Mouse (Mus musculus) CH12.LX (cell line): Measurements from ENCODE around the gene Hsp90ab1.

Experiments used
- CTCF ChIP-seq, 2 experiments: IDR thresholded peaks in 1 of 2; conservative IDR thresholded peaks in 1 of 2; 2 replicates each; pipeline ENCODE4 v1.5.1; 2011 to 2012; ENCODE audit warnings: low read depth in 2 of 2, low read length in 2 of 2, improper control_type of control experiment in 1 of 2, inconsistent platforms in 1 of 2, mild to moderate bottlenecking in 1 of 2, moderate library complexity in 1 of 2
- EP300 ChIP-seq: IDR thresholded peaks from 2 replicates; pipeline ENCODE4 v1.6.1; 2011; ENCODE audit warnings: low read length, improper control_type of control experiment
- HCFC1 ChIP-seq: IDR thresholded peaks from 2 replicates; pipeline ENCODE4 v1.6.1; 2012; ENCODE audit warnings: low read depth, mild to moderate bottlenecking, inconsistent platforms, low read length, improper control_type of control experiment
- MAX ChIP-seq: IDR thresholded peaks from 2 replicates; pipeline ENCODE4 v1.6.1; 2011; ENCODE audit warnings: low read length, improper control_type of control experiment
- MAZ ChIP-seq: IDR thresholded peaks from 2 replicates; pipeline ENCODE4 v1.6.1; 2012; ENCODE audit warnings: low read depth, mild to moderate bottlenecking, inconsistent platforms, low read length, improper control_type of control experiment, moderate library complexity
- POLR2A ChIP-seq: IDR thresholded peaks from 2 replicates; pipeline ENCODE4 v1.6.1; 2011; ENCODE audit warnings: low read depth, mild to moderate bottlenecking, improper control_type of control experiment, low read length
- ZNF384 ChIP-seq: IDR thresholded peaks from 2 replicates; pipeline ENCODE4 v1.6.1; 2012; ENCODE audit warnings: low read depth, low read length, improper control_type of control experiment, inconsistent platforms

- TF ChIP-seq CTCF (conservative IDR thresholded peaks at IDR 0.05 in 1 of 2, IDR thresholded peaks at IDR 0.05 in 1 of 2; ENCODE audit: low read depth in 2 of 2, low read length in 2 of 2) (no peak), MAZ (no peak), EP300 (0 out of 2 replicates have a peak, but pooled peaks have one; percentile 6), POLR2A (0 out of 2 replicates have a peak, but pooled peaks have one; percentile 15), ZNF384 (no peak), HCFC1 (no peak), MAX (no peak)
Measured at GRCm38 (mm10) chr17:45574129-45574761, 1.2 kb upstream of the Hsp90ab1 start.
